Mouse (Mus musculus) telencephalon, adult 2 months (tissue): ENCODE data around the gene Fkbp2.
"Not testable (repeated sequence)": the region's sequence is repeated elsewhere in the genome, so short reads cannot be mapped to it uniquely, and the experiment has no call there.

Experiments used
- DNase-seq: peaks from one replicate; pipeline ENCODE4 v3.0.0-alpha.2; 2011; ENCODE audit warnings: low read depth, low spot score

The Fkbp2 gene

DNA sequence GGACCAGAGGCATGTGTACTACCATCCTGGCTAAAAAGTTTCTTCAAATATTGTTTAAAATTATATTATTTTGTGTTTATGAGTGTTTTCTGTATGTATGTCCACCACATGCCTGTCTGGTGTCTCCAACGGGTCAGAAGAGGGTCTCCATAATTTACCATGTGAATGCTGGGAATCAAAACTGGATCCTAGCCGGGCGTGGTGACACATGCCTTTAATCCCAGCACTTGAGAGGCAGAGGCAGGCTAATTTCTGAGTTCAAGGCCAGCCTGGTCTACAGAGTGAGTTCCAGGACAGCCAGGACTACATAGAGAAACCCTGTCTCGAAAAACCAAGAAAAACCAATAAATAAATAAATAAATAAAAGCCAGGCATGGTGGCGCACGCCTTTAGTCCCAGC, 10.9 kb upstream of the Fkbp2 start:
- not testable (repeated sequence) for DNase-seq

- no peak for DNase-seq
Measured at GRCm38 (mm10) chr19:6990712-6991111, 10.4 kb upstream of the Fkbp2 start.

- DNase-seq = no peak
Measured at GRCm38 (mm10) chr19:6989251-6989650, 8.9 kb upstream of the Fkbp2 start.

- DNase-seq = no peak
Measured at GRCm38 (mm10) chr19:6987904-6988285, 7.6 kb upstream of the Fkbp2 start.

- no peak for DNase-seq
Measured at GRCm38 (mm10) chr19:6987061-6987903, 7.0 kb upstream of the Fkbp2 start, which contains the start of gene Vegfb. Gene Vegfb (minus strand): TSS chr19:6987651.

- DNase-seq = no peak
Measured at GRCm38 (mm10) chr19:6985951-6986708, 5.8 kb upstream of the Fkbp2 start.

GRCm38 (mm10) chr19:6985300-6985699, 5.0 kb upstream of the Fkbp2 start:
- no peak for DNase-seq

DNA sequence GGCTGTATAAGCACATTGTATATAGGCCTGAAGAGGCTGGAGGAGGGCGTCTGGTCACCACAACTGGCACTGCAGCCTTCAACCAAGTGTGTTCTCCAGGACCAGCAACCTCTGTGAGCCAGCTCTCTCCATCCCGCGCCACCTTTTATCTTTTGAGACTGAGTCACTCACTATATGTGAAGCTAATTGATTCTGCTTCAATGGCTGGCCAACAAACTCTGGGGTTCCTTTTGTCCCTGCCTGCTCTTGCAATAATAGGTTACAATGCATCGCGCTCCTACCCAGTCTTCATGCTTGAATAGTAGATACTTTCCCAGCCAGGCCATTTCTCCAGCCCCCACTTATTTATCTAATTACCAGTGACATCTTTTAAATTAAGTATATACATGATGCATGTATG, 3.3 kb upstream of the Fkbp2 start:
- DNase-seq = no peak

DNA sequence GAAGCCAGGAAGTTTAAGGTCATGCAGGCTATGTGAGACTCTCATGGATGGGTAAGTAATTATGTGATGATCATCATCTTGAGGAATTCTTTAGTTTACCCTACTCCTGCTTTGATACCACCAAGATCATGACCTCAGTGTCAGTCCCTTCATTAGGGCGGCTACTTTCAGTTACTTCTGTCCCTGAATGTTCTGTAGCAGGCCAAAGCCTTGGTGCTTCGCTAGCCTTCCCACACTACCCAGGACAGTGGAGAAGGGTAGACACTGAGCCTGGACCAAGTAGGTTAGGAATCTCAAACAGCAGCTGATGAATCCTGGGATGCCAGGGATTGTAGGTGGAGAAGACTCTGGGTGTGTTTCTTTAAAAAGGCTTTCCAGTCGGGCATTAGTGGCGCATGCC, 1.2 kb upstream of the Fkbp2 start:
- no peak for DNase-seq

DNA sequence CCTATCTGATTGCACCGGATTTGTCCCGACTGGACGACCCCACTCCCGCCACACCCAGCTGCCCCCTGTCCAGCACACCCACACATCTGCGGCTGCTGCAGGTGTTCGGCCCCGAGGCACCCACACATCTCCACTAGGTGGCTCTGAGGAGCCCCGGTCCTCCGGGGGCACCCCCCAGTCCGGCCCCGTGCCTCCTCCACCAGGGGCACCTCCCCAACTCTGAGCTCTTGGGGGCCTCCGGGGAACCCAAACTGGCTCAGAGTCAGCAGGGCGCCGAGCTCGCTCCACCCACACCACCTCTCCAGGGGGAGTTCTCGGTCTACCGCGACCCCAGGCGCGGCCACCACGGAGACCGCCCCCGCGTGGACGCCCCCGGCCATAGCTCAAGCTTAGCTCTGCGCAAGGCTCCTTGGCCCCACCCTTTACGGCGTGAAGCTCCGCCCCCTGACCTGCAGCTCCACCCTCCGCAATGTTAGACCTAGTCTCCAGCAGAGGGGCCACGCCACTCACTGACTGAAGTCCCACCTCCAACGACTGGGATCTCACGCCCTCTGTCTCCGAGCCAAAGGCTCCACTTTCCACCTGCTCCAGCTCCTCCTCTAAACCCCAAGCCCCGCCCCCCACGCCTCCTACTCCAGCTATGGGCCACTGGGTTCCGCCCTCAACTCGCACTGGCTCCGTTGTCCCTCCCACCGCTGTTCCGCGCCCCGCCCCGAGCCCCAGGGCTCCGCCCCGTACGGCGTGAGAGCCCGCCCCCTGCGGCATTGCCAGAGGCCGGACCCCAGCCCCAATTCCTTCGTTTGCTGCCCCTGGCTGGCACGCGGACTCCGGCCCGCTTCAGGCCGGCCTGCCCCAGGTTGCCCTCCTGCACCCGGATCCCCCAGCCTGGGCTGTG, 568 bp downstream of the Fkbp2 start:
- DNase-seq = peak; percentile 100

DNA sequence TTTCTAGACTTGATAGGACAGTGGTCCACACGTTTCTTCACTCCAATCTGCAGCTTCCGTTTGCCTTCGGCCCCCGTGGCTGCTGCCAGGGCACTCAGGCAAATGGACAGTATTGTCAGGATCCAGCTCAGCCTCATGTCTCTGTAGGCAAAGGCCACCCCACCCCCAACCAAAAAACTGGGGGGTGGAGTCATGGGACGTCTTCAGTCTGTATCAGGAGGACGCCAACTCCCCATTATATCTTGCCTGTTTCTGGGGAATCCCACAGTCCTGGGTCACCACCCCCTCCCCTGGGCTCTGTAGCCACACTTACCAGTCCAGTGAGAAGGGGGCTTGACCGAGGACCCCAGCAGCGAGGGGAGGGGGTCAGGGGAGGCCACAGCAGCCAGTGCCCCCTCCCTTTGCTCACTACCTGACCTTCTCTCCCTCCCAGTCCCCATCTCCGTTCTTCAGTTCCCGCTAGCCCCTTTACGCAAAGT, 1.3 kb downstream of the Fkbp2 start:
- DNase-seq = no peak

DNA sequence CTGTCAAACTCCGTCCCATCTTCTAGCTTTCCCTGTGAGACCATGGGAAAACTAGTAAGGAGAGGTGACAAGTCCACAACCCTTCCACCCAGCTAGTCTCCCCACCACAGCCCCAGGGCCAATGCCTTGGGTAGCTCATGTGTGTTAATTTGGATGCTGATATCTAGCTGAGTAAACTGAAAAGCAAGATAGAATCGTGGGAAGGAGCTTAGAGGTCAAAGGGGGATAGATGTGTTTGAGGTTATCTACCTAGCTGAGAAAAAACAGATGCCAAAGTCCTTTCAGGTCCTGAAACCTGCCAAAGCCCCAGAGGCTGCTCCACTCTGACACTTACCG, 1.7 kb downstream of the Fkbp2 start:
- DNase-seq = no peak

DNA sequence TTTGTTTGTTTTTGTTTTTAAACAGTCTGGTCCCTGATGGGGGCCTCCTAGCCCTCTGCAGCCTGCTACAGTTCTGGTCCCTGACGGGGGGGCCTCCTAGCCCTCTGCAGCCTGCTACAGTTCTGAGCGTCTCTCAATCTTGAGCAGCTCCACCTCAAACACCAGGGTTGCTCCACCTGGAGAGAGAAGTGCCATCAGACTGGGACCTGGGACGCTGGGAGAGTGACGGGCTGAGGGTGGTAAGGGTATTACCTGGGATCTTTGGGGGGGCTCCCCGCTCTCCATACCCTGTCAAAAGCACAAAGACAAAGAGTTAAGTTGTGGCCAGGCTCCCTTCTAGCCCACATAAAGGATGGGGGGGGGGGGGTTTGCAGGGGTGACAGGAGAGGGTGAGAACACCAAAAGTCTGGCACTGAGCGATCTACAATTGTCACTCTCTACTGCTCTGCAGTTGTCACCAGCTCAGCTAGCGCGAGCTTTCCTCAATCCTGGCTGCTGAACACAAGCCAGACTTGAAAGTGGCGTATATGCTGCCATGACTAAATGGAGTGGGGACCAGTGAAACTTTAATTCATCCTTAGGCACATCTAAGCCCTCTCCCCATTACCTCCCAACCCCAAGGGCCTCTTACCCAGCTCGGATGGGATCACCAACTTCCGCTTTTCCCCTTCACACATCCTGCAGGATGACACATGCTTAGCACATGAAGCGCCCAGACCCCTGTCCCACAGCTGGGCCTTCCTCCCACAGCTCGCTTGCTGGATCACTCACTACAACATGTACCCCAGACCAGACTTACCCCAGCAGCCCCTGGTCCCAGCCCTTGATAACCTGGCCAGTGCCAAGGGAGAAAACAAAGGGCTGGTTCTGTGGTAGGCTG, 2.3 kb downstream of the Fkbp2 start:
- no peak for DNase-seq

GRCm38 (mm10) chr19:6975537-6976521, 4.5 kb downstream of the Fkbp2 start, which contains the start of gene Plcb3:
Gene Plcb3 (minus strand): TSS chr19:6976470.
- no peak for DNase-seq

DNA sequence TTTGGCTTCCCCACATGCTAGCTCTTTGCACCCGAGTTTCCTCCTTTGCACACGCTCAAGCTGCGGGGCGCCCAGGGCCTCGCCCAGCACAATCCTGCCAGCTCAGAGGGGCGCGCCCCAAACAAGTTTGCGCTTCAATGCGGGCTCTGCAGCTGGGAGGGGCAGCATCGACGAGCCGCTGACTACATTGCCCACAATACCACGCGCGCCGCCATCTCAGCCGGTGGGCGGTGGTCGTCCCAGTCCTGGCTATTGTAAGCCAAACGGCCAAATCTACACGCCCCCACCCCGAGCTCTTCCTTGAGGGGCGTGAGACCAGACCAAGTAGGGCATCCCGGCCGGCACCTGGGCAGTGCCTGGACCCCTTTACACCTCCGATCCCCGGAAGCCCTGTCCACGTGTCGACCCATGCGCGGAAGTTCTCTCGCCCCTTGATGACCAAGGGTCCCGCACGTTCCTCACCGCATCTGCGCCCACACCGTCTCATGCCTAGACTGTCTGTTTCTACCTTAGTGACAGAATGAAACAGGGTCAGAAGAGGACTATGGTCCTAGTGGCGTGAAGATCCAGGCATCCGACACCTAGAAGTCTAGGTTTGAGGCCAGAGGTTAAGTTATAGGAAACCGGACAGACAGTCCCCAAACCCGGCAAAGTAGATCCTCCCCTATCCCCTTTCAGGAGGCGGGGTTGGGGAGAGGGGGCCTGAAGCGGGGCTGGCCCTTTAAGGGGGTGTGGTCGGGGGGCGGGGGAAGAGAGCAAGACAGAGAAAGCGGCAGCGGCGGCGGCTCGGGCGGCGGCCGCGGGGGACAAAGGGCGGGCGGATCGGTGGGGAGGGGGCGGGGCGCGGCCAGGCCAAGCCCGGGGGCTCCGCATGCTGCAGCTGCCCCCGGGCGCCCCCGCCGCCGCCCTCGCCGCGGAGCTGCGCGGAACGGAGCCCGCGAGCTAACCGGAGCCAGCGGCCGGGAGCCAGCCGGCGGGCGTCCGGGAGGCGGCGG, 5.8 kb downstream of the Fkbp2 start, which contains the start of gene Ppp1r14b:
Gene Ppp1r14b (plus strand): TSS at position 758 of the 995 bp plus-strand sequence.
- no peak for DNase-seq

- no peak for DNase-seq
Measured at GRCm38 (mm10) chr19:6973581-6974190, 6.6 kb downstream of the Fkbp2 start.

- no peak for DNase-seq
Measured at GRCm38 (mm10) chr19:6972247-6972917, 7.9 kb downstream of the Fkbp2 start.
